Mouse (Mus musculus) stomach, embryonic 15.5 days (tissue): ENCODE data around the gene Lrrn4cl. TPM values are rescaled to one million over a fixed set of nuclear protein-coding genes. Genes with fewer than 3 reads are reported as not detected.

Source experiments
- ATAC-seq: fragments of 200-750 bp; cut with Nextera tagmentation; 2 replicates; pipeline ENCODE4 v1.8.0; 2017; ENCODE audit warnings: low read depth, moderate number of reproducible peaks, moderate TSS enrichment; ENCODE audit not compliant: insufficient read depth, low FRiP score
- H3K27ac ChIP-seq: fragments of 300-500 bp; sonication (generic); 2 replicates; pipeline ENCODE4 v1.5.1; 2015; ENCODE audit warnings: mild to moderate bottlenecking, inconsistent platforms
- H3K27me3 ChIP-seq: fragments of 300-500 bp; sonication (generic); replicated peaks from 2 replicates; pipeline ENCODE4 v1.6.1; 2015; ENCODE audit warnings: inconsistent platforms
- H3K36me3 ChIP-seq: fragments of 300-500 bp; sonication (generic); 2 replicates; pipeline ENCODE4 v1.6.1; 2015; ENCODE audit warnings: inconsistent platforms
- H3K4me1 ChIP-seq: fragments of 300-500 bp; sonication (generic); 2 replicates; pipeline ENCODE4 v1.6.1; 2015; ENCODE audit warnings: inconsistent platforms
- H3K4me2 ChIP-seq: fragments of 300-500 bp; sonication (generic); 2 replicates; pipeline ENCODE4 v1.6.1; 2015; ENCODE audit warnings: mild to moderate bottlenecking, inconsistent platforms
- H3K4me3 ChIP-seq: fragments of 300-500 bp; sonication (generic); replicated peaks from 2 replicates; pipeline ENCODE4 v1.5.1; 2015; ENCODE audit warnings: inconsistent platforms
- H3K9ac ChIP-seq: fragments of 300-500 bp; sonication (generic); 2 replicates; pipeline ENCODE4 v1.6.1; 2015; ENCODE audit warnings: inconsistent platforms
- H3K9me3 ChIP-seq: fragments of 300-500 bp; sonication (generic); 2 replicates; pipeline ENCODE4 v1.6.1; 2016; ENCODE audit warnings: inconsistent platforms
- WGBS: fragments of 180-500 bp; shearing (Covaris S2); methylation state at CpG from one replicate; pipeline ENCODE4 v1.1.7; 2015; 5-methylcytosine and 5-hydroxymethylcytosine counted together
- polyA plus RNA-seq: library from polyadenylated mRNA; unstranded; fragments of >200 nt; fragmentation: Nextera tagmentation; extraction: Ambion mirVana; gene quantifications from 2 replicates; pipeline ENCODE4 v1.2.1, GENCODE M21; 2015

Gene Lrrn4cl
- polyA plus RNA-seq = 1.6 and 1.8 TPM in 2 replicates

GRCm38 (mm10) chr19:8850402-8850901, at the start of gene Lrrn4cl:
TSS of gene Lrrn4cl (plus strand) at chr19:8850768.
- H3K4me2 ChIP-seq = peak within 1 kb of the TSS; percentile 26
- WGBS = 22% methylated on average over 7 of the region's 7 CpGs
- H3K9me3 ChIP-seq = no peaks in the 10 kb centered on the region
- ATAC-seq = peak; percentile 52
- H3K9ac ChIP-seq = no peak within 1 kb of the TSS
- H3K4me1 ChIP-seq = 0 out of 2 replicates have a peak, but pooled peaks cover 9% of the 10 kb centered on the region
- peaks cover 12% of the 10 kb centered on the region for H3K36me3 ChIP-seq
- H3K4me3 ChIP-seq = no peak within 1 kb of the TSS
- H3K27ac ChIP-seq = peak within 1 kb of the TSS; percentile 31
- H3K27me3 ChIP-seq = no peaks in the 10 kb centered on the region

DNA sequence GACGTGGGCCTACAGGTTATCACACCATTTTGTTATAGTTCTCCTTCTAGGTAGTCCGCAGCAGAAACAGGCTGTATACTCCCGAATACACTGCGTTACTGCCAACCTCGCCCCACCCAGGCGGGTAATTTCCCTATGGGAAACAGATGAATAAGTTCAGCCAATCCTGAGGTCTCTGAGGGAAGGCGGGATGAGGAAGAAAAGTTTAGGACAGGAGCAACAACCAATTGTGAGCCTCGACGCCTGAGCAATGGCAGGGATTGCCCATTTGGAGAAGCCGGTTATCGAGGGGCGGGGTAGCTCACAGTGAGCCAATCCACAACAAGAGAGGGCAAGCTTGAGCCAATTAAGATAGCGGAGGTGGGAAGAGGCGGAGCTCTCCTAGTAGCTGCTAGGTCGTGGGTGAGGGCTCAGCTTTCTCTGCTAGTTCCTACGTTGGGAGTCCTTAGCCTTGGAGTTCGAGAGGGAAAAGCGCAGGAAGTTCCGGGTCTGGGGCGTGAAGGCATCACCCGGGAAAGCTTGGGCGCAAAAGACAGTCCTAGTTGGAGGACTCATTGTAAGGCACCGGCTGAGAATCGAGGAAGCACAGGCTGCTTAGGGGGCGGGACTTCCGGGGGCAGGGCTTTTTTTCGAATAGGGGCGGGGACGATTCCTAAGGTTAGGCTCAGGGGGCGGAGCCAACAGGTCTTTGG, 48.3 kb upstream of the Lrrn4cl start, which contains the start of gene Zbtb3:
TSS of gene Zbtb3 (plus strand) at position 426 of the 692 bp plus-strand sequence.
- peaks cover 17% of the 10 kb centered on the region for H3K4me1 ChIP-seq
- H3K27me3 ChIP-seq = no peaks in the 10 kb centered on the region
- WGBS = under 1% methylated on average over 30 of the region's 30 CpGs
- peak; percentile 98 for ATAC-seq
- peaks cover 6% of the 10 kb centered on the region; the same call in 1 of the 2 replicates for H3K36me3 ChIP-seq
- peak within 1 kb of the TSS; percentile 92 for H3K27ac ChIP-seq
- H3K4me3 ChIP-seq = peak within 1 kb of the TSS; percentile 70
- peak within 1 kb of the TSS; percentile 73 for H3K4me2 ChIP-seq
- H3K9me3 ChIP-seq = no peaks in the 10 kb centered on the region
- no peak within 1 kb of the TSS; the same call in 1 of the 2 replicates for H3K9ac ChIP-seq

- H3K4me3 ChIP-seq = peak overlapping the region; percentile 70; the same call in 1 of the 2 replicates
- 86% methylated on average over 9 of the region's 9 CpGs for WGBS
Observed at GRCm38 (mm10) chr19:8803204-8803780, 47.3 kb upstream of the Lrrn4cl start.

GRCm38 (mm10) chr19:8803879-8804660, 46.5 kb upstream of the Lrrn4cl start:
- Histone ChIP-seq H3K4me1 (peaks cover 17% of the 10 kb centered on the region), H3K9me3 (no peaks in the 10 kb centered on the region), H3K27me3 (no peaks in the 10 kb centered on the region), H3K9ac (no peak overlapping the region), H3K4me2 (no peak overlapping the region), H3K4me3 (no peak overlapping the region), H3K36me3 (peaks cover 14% of the 10 kb centered on the region; the same call in 1 of the 2 replicates), H3K27ac (no peak overlapping the region)
- WGBS = 85% methylated on average over 11 of the region's 11 CpGs
- no peak for ATAC-seq

More at GRCm38 (mm10) chr19:8803204-8803780, 47.3 kb upstream of the Lrrn4cl start:
- Histone ChIP-seq H3K36me3 (peaks cover 14% of the 10 kb centered on the region; the same call in 1 of the 2 replicates), H3K9me3 (no peaks in the 10 kb centered on the region), H3K4me2 (peak overlapping the region; percentile 73), H3K27me3 (no peaks in the 10 kb centered on the region), H3K9ac (no peak overlapping the region), H3K4me1 (peaks cover 17% of the 10 kb centered on the region), H3K27ac (peak overlapping the region; percentile 92)
- no peak for ATAC-seq

- Histone ChIP-seq H3K27me3 (no peaks in the 10 kb centered on the region), H3K4me3 (no peak overlapping the region), H3K9ac (no peak overlapping the region), H3K36me3 (peaks cover 26% of the 10 kb centered on the region; the same call in 1 of the 2 replicates), H3K4me2 (no peak overlapping the region), H3K9me3 (no peaks in the 10 kb centered on the region), H3K4me1 (peaks cover 14% of the 10 kb centered on the region), H3K27ac (no peak overlapping the region)
- ATAC-seq = no peak
- 90% methylated on average over 5 of the region's 5 CpGs for WGBS
Observed at GRCm38 (mm10) chr19:8806810-8807209, 43.8 kb upstream of the Lrrn4cl start.

DNA sequence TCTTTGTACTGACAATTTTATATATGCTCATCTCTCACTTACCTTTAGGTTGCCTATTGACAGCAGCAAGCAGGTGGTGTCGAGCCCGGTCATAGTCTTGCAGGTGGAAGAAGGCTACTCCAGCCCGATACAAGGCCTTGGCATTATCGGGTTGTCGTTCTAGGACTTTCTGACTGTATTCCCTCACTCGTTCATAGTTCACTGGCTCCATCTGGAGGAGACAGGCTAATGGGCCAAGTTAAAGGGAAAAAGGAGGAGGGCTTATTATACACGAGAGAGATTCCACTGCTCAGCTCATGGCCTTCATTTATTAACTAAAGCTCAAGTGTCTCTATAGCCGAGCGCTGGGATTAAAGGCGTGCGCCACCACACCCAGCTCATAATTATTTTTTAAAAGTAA, 34.8 kb upstream of the Lrrn4cl start:
- Histone ChIP-seq H3K27ac (no peak overlapping the region), H3K36me3 (peaks cover 33% of the 10 kb centered on the region; the same call in 1 of the 2 replicates)
- 67% methylated on average over 11 of the region's 11 CpGs for WGBS

GRCm38 (mm10) chr19:8817001-8817400, 33.6 kb upstream of the Lrrn4cl start:
- no peak overlapping the region for H3K4me3 ChIP-seq
- peaks cover 22% of the 10 kb centered on the region; the same call in 1 of the 2 replicates for H3K4me1 ChIP-seq
- H3K9me3 ChIP-seq = no peaks in the 10 kb centered on the region
- no peak overlapping the region for H3K9ac ChIP-seq
- WGBS = 74% methylated on average over 3 of the region's 3 CpGs
- H3K27me3 ChIP-seq = no peaks in the 10 kb centered on the region
- no peak for ATAC-seq
- H3K27ac ChIP-seq = no peak overlapping the region
- H3K4me2 ChIP-seq = 0 out of 2 replicates have a peak overlapping the region, but pooled peaks have one; percentile 17
- H3K36me3 ChIP-seq = peaks cover 28% of the 10 kb centered on the region; the same call in 1 of the 2 replicates

More for the DNA sequence above, 34.8 kb upstream of the Lrrn4cl start:
- H3K27me3 ChIP-seq = no peaks in the 10 kb centered on the region
- H3K4me3 ChIP-seq = no peak overlapping the region
- H3K9me3 ChIP-seq = no peaks in the 10 kb centered on the region
- no peak overlapping the region for H3K9ac ChIP-seq
- no peak for ATAC-seq
- H3K4me2 ChIP-seq = no peak overlapping the region
- H3K4me1 ChIP-seq = peaks cover 21% of the 10 kb centered on the region; the same call in 1 of the 2 replicates

DNA sequence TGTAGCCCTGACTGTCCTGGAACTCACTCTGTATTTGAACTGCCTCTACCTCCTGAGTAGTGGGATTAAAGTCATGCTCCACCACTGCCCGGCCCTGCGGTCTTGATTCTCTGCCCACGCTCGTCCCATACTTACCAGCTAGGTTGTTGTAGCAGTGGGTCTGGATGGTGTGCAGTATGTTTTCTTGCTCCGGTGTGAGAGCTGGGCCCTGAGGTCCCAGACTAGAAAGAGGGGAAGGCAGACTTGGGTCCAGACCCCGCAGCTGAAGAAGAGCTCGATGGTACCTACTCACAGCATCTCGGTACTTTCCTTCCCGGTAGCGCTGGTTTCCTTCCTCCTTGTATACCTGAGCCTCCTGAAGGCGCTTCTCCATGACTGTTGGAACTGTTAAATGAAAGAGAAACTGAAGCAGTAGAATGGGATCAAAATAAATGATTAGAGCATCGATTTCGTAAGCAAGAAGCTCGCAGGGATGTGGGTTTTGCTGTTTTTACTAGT, 32.2 kb upstream of the Lrrn4cl start:
- Histone ChIP-seq H3K27me3 (no peaks in the 10 kb centered on the region), H3K9me3 (no peaks in the 10 kb centered on the region), H3K4me2 (peak overlapping the region; percentile 74), H3K36me3 (peaks cover 20% of the 10 kb centered on the region; the same call in 1 of the 2 replicates), H3K27ac (peak overlapping the region; percentile 100), H3K4me3 (peak overlapping the region; percentile 93), H3K9ac (peak overlapping the region; percentile 60), H3K4me1 (peaks cover 29% of the 10 kb centered on the region; the same call in 1 of the 2 replicates)
- ATAC-seq = no peak
- 18% methylated on average over 14 of the region's 14 CpGs for WGBS

DNA sequence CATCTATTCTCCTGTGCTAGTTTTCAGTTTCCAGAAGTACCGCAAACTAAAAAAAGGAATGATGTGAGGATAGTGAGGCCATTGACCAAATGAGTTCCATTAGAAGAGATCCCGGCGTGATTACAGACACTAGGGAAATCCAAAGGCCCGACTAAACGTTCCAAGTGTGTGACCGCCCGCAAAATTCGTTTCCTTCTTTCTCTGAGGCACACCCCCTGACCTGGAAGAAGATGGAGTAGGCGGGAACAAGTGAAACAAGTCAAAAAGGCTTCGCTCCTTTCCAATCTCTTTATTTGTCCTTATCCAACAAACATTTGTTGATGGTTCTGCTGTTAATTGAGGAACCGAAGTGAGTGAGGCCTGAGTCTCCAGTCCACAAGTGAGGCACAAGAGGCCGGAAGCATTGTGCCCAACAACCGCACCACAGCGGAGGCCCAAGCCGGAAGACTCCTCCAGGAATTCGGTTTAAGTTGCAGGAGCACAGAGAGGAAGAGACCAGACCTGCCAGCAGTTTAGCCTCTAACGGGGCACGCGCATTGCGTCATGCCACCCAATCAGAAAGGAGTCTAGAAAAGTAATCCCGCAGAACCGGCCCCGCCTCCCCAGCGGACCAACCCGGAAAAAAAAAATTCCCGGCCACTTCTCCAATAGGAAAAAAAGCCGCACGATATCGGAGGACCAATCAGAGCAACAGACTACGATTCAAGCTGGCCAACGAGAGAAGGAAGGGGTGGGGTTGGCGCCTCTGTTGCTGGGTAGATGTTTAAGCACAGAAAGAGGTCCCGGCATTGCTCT, 31.6 kb upstream of the Lrrn4cl start, which contains the start of gene Ttc9c:
TSS of gene Ttc9c (minus strand) at position 533 of the 795 bp plus-strand sequence.
- H3K4me1 ChIP-seq = peaks cover 29% of the 10 kb centered on the region; the same call in 1 of the 2 replicates
- H3K36me3 ChIP-seq = peaks cover 15% of the 10 kb centered on the region; the same call in 1 of the 2 replicates
- H3K27ac ChIP-seq = peak within 1 kb of the TSS; percentile 100
- peak within 1 kb of the TSS; percentile 98 for H3K9ac ChIP-seq
- under 1% methylated on average over 33 of the region's 33 CpGs for WGBS
- H3K4me2 ChIP-seq = peak within 1 kb of the TSS; percentile 74
- peak within 1 kb of the TSS; percentile 93 for H3K4me3 ChIP-seq
- peak; percentile 88 for ATAC-seq
- no peaks in the 10 kb centered on the region for H3K27me3 ChIP-seq
- no peaks in the 10 kb centered on the region for H3K9me3 ChIP-seq

DNA sequence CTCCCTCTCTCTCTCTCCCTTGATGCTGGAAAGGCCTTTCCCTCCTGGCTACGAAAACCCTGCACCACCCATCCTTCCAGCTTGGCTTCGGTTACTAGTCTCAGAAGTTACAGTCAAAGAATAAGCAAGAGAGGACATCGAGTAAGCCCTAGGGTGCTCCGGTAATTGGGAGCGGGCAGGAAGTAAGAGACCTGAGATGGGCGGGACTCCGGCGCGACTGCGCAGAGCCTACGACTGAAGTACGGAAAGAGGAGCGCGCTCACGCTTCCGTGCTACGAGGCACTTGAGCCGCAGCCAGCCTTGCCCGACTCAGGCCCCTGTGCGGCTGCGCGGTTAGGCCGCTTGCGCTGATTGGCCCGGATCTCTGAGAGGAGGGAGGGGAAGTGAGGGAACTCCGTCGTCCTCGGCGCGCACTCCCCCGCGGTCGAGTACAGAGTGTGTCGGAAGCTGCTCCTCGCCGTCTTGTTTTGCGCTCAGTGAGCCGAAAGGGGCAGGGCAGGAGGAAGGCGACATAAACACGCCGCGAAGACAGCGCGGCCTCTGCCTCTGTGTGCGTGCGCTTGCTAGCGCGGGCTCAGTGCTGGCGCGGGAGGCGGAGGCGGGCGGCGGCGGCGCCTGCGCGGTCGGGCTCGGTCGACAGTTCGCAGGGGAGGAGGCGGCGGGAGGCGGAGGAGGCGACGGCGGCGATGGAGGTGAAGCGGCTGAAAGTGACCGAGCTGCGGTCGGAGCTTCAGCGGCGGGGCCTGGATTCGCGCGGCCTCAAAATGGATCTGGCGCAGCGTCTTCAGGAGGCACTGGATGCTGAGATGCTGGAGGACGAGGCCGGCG, 30.8 kb upstream of the Lrrn4cl start, which contains the start of gene Hnrnpul2:
TSS of gene Hnrnpul2 (plus strand) at position 415 of the 828 bp plus-strand sequence.
- H3K4me2 ChIP-seq = peak within 1 kb of the TSS; percentile 74
- peaks cover 17% of the 10 kb centered on the region for H3K36me3 ChIP-seq
- peak within 1 kb of the TSS; percentile 93 for H3K4me3 ChIP-seq
- under 1% methylated on average over 81 of the region's 83 CpGs for whole genome bisulfite sequencing
- peak; percentile 94 for ATAC-seq
- peak within 1 kb of the TSS; percentile 98 for H3K9ac ChIP-seq
- no peaks in the 10 kb centered on the region for H3K27me3 ChIP-seq
- peak within 1 kb of the TSS; percentile 100 for H3K27ac ChIP-seq
- H3K4me1 ChIP-seq = peaks cover 29% of the 10 kb centered on the region; the same call in 1 of the 2 replicates
- no peaks in the 10 kb centered on the region for H3K9me3 ChIP-seq
